Mouse (Mus musculus) intestine, embryonic 15.5 days (tissue): ENCODE measurements at regions not wholly inside any gene's neighbourhood (a gene's known extent, or its start where the extent isn't known, plus 50 kb on each side); places are given as distances from the start of the nearest gene placed in this dataset.

ENCODE experiments used
- ATAC-seq: fragments of 200-750 bp; cut with Nextera tagmentation; 2 replicates; pipeline ENCODE4 v1.8.0; 2017; ENCODE audit warnings: moderate TSS enrichment, moderate library complexity
- H3K27ac ChIP-seq: fragments of 300-500 bp; sonication (generic); 2 replicates; pipeline ENCODE4 v1.5.1; 2015; ENCODE audit warnings: mild to moderate bottlenecking, inconsistent platforms
- H3K27me3 ChIP-seq: fragments of 300-500 bp; sonication (generic); replicated peaks from 2 replicates; pipeline ENCODE4 v1.6.1; 2015; ENCODE audit warnings: inconsistent platforms
- H3K36me3 ChIP-seq: fragments of 300-500 bp; sonication (generic); 2 replicates; pipeline ENCODE4 v1.6.1; 2015; ENCODE audit warnings: inconsistent platforms
- H3K4me1 ChIP-seq: fragments of 300-500 bp; sonication (generic); replicated peaks from 2 replicates; pipeline ENCODE4 v1.6.1; 2015; ENCODE audit warnings: inconsistent platforms
- H3K4me2 ChIP-seq: fragments of 300-500 bp; sonication (generic); replicated peaks from 2 replicates; pipeline ENCODE4 v1.6.1; 2015; ENCODE audit warnings: mild to moderate bottlenecking, inconsistent platforms
- H3K4me3 ChIP-seq: fragments of 300-500 bp; sonication (generic); replicated peaks from 2 replicates; pipeline ENCODE4 v1.5.1; 2015; ENCODE audit warnings: inconsistent platforms
- H3K9ac ChIP-seq: fragments of 300-500 bp; sonication (generic); 2 replicates; pipeline ENCODE4 v1.6.1; 2015; ENCODE audit warnings: inconsistent platforms
- H3K9me3 ChIP-seq: fragments of 300-500 bp; sonication (generic); 2 replicates; pipeline ENCODE4 v1.6.1; 2016; ENCODE audit warnings: inconsistent platforms
- WGBS: fragments of 180-500 bp; shearing (Covaris S2); methylation state at CpG from one replicate; pipeline ENCODE4 v1.1.7; 2015; 5-methylcytosine and 5-hydroxymethylcytosine counted together

DNA sequence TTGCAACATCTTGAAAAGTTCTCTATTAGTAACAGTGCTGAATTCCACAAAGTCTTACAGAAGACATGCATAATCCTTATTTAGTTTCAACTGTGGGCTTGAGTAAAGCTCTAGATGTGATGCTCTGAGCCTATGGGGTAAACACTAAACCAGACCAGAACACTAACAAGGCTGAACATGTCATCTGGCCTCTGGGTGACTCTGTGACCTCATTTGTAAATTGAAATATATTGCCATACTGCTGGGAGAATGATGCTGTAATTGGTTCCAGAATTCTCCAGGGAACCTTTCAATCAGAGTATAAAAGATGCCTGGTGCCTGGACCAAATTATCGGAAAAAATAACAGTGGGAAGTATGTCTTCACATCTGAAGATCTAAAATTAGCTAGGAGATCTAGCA, 309.9 kb upstream of the Megf9 start:
- WGBS: 64% methylated on average over 1 of the region's 1 CpGs
- no peaks in the 10 kb centered on the region for H3K36me3 ChIP-seq
- ATAC-seq: no peak

DNA sequence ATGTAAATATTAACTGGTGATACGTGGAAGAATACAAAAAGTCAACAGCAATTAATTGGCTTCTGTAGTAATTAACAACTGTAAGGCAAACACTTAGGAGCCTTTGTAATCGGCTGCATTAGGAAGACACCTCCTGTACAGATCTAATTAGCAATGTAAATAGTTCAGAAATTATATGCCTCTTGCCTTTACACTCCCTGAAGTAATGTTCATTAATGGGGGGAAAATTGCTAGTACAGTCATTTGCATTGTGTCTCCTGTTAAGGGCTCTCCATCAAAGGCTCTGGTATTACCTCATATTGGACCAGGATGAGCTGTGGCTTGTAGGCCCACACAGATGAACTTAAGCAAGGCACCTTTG, 276.1 kb upstream of the Megf9 start:
- H3K9ac ChIP-seq: no peak overlapping the region
- no peaks in the 10 kb centered on the region for H3K27me3 ChIP-seq
- no peak overlapping the region for H3K27ac ChIP-seq
- no peaks in the 10 kb centered on the region; the same call in 1 of the 2 replicates for H3K9me3 ChIP-seq
- no peak overlapping the region for H3K4me2 ChIP-seq
- WGBS: 77% methylated on average over 2 of the region's 2 CpGs
- H3K4me3 ChIP-seq: no peak overlapping the region
- no peaks in the 10 kb centered on the region for H3K36me3 ChIP-seq
- ATAC-seq: no peak
- H3K4me1 ChIP-seq: no peaks in the 10 kb centered on the region

More for the DNA sequence above, 309.9 kb upstream of the Megf9 start:
- no peak overlapping the region for H3K27ac ChIP-seq
- H3K4me2 ChIP-seq: no peak overlapping the region
- no peaks in the 10 kb centered on the region for H3K27me3 ChIP-seq
- no peaks in the 10 kb centered on the region for H3K4me1 ChIP-seq
- no peak overlapping the region for H3K4me3 ChIP-seq
- H3K9me3 ChIP-seq: no peaks in the 10 kb centered on the region
- no peak overlapping the region for H3K9ac ChIP-seq

GRCm38 (mm10) chr4:70810311-70810955, 275.6 kb upstream of the Megf9 start:
- Histone ChIP-seq H3K27me3 (no peaks in the 10 kb centered on the region), H3K4me3 (no peak overlapping the region)
- ATAC-seq: no peak

DNA sequence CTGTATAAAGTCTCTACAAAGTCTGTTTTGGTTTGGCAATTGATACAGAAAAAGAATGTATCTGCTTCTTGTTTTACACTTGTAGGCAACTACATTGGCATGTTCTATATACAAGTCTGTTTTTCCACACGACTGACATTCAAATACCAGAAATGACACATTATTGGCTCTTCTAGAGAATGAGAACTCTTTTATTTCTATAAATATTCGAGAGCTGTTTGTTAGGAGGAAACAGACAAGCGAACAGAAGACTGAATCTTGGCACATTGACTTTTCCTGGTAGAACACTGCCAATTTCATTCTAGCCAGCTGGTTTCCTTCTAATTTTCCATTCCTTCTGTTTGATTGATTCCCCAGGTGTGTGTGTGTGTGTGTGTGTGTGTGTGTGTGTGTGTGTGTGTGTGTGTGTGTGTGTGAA, 270.1 kb upstream of the Megf9 start:
- 61% methylated on average over 3 of the region's 3 CpGs for WGBS
- ATAC-seq: no peak

More at GRCm38 (mm10) chr4:70810311-70810955, 275.6 kb upstream of the Megf9 start:
- Histone ChIP-seq H3K9ac (no peak overlapping the region), H3K27ac (no peak overlapping the region), H3K9me3 (no peaks in the 10 kb centered on the region; the same call in 1 of the 2 replicates), H3K4me2 (no peak overlapping the region), H3K4me1 (no peaks in the 10 kb centered on the region), H3K36me3 (no peaks in the 10 kb centered on the region)

DNA sequence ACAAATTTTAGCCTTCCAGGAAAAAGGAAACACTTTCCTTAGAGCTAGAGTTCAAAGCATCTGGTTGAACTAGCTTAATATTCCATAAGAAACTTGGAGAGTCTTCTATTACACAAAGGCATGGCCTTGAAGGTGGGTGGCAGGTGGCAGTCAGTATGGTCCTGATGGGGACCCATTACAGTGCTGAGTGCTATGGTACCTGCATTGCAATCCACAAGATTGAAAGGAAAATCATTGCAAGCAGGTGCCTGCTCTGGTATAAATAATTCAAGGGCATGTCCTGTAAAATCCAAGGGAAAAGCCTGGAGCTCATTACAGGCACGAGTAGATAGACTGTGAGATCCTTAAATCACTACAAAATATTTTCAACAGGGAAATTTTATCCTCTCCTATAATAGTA, 263.7 kb upstream of the Megf9 start:
- no peak overlapping the region for H3K4me3 ChIP-seq
- H3K27ac ChIP-seq: no peak overlapping the region
- H3K4me1 ChIP-seq: no peaks in the 10 kb centered on the region
- ATAC-seq: no peak
- 63% methylated on average over 1 of the region's 1 CpGs for WGBS
- H3K9me3 ChIP-seq: no peaks in the 10 kb centered on the region
- H3K4me2 ChIP-seq: no peak overlapping the region
- no peaks in the 10 kb centered on the region for H3K36me3 ChIP-seq
- no peak overlapping the region for H3K9ac ChIP-seq
- no peaks in the 10 kb centered on the region for H3K27me3 ChIP-seq

More for the DNA sequence above, 270.1 kb upstream of the Megf9 start:
- no peak overlapping the region for H3K4me2 ChIP-seq
- H3K4me3 ChIP-seq: no peak overlapping the region
- H3K9me3 ChIP-seq: no peaks in the 10 kb centered on the region
- H3K27ac ChIP-seq: no peak overlapping the region
- H3K9ac ChIP-seq: no peak overlapping the region
- H3K36me3 ChIP-seq: no peaks in the 10 kb centered on the region
- H3K4me1 ChIP-seq: no peaks in the 10 kb centered on the region
- no peaks in the 10 kb centered on the region for H3K27me3 ChIP-seq

DNA sequence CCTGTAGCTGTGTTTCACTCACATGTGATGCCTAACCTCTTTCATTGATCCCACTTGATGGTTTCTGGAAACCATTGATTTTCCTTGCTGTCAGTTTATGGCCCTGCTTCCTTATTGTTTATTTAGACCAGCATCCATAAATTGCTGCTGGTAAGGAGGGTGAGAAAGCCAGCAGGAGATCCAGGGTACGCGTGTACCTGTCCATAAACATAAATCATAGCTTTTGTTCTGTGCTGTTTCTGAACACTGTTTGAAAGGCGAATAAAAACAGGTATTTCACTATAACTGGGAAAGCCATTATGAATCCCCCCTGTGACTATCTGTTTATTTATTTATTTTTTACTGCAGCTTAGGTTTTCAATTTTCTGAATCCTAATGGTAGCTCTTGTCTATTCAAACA, 263.1 kb upstream of the Megf9 start:
- ATAC-seq: no peak
- Histone ChIP-seq H3K4me2 (no peak overlapping the region), H3K27ac (no peak overlapping the region), H3K9ac (no peak overlapping the region), H3K36me3 (no peaks in the 10 kb centered on the region), H3K9me3 (no peaks in the 10 kb centered on the region), H3K4me1 (no peaks in the 10 kb centered on the region), H3K27me3 (no peaks in the 10 kb centered on the region), H3K4me3 (no peak overlapping the region)
- 57% methylated on average over 3 of the region's 3 CpGs for WGBS

DNA sequence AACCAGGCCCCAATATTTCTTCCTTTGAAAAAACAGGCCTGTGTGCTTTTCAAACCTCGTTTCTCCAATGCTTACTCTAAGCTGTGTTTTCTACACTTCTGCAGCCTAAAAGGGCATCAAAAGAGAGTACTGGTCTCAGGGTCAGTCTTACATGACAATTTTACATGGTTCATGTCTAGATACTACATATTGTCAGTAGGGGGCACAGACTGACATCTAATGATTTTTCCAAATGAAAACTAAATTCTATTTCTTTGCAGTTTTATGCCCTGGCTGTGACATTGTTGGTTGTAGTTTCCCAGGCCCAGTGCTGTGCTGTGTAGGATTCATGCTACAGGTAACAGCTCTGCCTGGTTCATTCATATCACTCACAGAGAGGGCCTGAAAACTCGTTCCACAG, 248.7 kb upstream of the Megf9 start:
- H3K9me3 ChIP-seq: no peaks in the 10 kb centered on the region
- no peak overlapping the region for H3K4me3 ChIP-seq
- no peak overlapping the region for H3K27ac ChIP-seq
- H3K36me3 ChIP-seq: no peaks in the 10 kb centered on the region
- no peak for ATAC-seq
- no peaks in the 10 kb centered on the region for H3K27me3 ChIP-seq
- H3K9ac ChIP-seq: no peak overlapping the region
- no peaks in the 10 kb centered on the region for H3K4me1 ChIP-seq
- 48% methylated on average over 2 of the region's 2 CpGs for WGBS
- no peak overlapping the region for H3K4me2 ChIP-seq

- Histone ChIP-seq H3K9ac (no peak overlapping the region), H3K4me2 (no peak overlapping the region)
- 57% methylated on average over 2 of the region's 2 CpGs for WGBS
Observed at GRCm38 (mm10) chr4:70781591-70781990, 246.8 kb upstream of the Megf9 start.

GRCm38 (mm10) chr4:70776273-70776672, 241.5 kb upstream of the Megf9 start:
- no peak overlapping the region for H3K4me2 ChIP-seq
- no peaks in the 10 kb centered on the region for H3K36me3 ChIP-seq
- 64% methylated on average over 1 of the region's 1 CpGs for WGBS

More at GRCm38 (mm10) chr4:70781591-70781990, 246.8 kb upstream of the Megf9 start:
- Histone ChIP-seq H3K36me3 (no peaks in the 10 kb centered on the region), H3K27me3 (no peaks in the 10 kb centered on the region), H3K4me3 (no peak overlapping the region), H3K27ac (no peak overlapping the region), H3K9me3 (no peaks in the 10 kb centered on the region), H3K4me1 (no peaks in the 10 kb centered on the region)
- ATAC-seq: no peak

GRCm38 (mm10) chr4:70743425-70743824, 208.6 kb upstream of the Megf9 start:
- Histone ChIP-seq H3K9me3 (no peaks in the 10 kb centered on the region), H3K4me1 (no peaks in the 10 kb centered on the region), H3K9ac (no peak overlapping the region), H3K27me3 (no peaks in the 10 kb centered on the region), H3K4me2 (no peak overlapping the region), H3K27ac (no peak overlapping the region), H3K36me3 (no peaks in the 10 kb centered on the region), H3K4me3 (no peak overlapping the region)
- no peak for ATAC-seq
- 68% methylated on average over 1 of the region's 1 CpGs for WGBS

More at GRCm38 (mm10) chr4:70776273-70776672, 241.5 kb upstream of the Megf9 start:
- ATAC-seq: no peak
- no peak overlapping the region for H3K27ac ChIP-seq
- H3K9me3 ChIP-seq: no peaks in the 10 kb centered on the region
- H3K4me1 ChIP-seq: no peaks in the 10 kb centered on the region
- no peak overlapping the region for H3K9ac ChIP-seq
- H3K27me3 ChIP-seq: no peaks in the 10 kb centered on the region
- no peak overlapping the region for H3K4me3 ChIP-seq

DNA sequence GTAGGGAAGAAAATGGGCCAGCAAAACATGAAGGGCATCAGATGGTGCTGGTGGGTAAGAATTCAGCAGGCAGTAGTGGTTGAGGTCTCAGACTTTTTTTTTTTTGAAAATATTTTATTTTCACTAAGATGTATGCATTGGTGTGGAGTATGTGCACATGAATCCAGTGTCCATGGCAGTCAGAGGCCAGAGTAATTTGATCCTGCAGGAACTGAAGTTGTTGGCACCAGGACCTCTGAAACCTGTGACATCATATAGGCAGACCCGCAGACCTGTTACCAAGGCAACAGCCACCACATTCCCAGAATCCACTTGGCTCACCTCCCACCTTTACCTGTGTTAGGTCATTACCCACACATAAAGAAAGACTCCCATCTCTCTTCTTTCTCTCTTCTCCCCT, 207.2 kb upstream of the Megf9 start:
- no peaks in the 10 kb centered on the region for H3K36me3 ChIP-seq
- H3K27me3 ChIP-seq: no peaks in the 10 kb centered on the region
- no peaks in the 10 kb centered on the region for H3K9me3 ChIP-seq
- H3K4me3 ChIP-seq: no peak overlapping the region
- H3K4me1 ChIP-seq: no peaks in the 10 kb centered on the region
- ATAC-seq: no peak
- no peak overlapping the region for H3K27ac ChIP-seq
- no peak overlapping the region for H3K4me2 ChIP-seq
- 91% methylated on average over 1 of the region's 1 CpGs for WGBS
- no peak overlapping the region for H3K9ac ChIP-seq

DNA sequence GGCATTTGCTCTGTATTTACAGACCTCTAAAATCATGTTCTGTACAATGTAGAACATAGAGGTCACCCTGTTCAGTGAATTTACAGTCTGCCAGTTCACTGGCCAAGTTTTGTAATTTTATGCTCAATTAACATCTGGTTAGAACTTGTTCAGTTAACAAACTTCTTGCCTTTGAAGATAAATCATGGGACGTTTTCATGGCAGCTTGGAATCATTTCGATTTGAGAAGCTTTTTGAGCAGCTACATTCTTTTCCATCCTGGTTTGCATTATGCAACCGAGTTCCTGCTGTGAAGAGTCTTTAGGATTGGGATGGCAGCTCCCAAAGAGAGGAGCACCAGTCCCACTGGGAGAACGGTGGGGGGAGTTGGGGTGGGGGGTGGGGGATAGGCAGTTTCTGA, 206.3 kb upstream of the Megf9 start:
- no peak overlapping the region for H3K4me3 ChIP-seq
- WGBS: 36% methylated on average over 4 of the region's 4 CpGs
- no peaks in the 10 kb centered on the region for H3K36me3 ChIP-seq
- H3K4me2 ChIP-seq: no peak overlapping the region
- H3K4me1 ChIP-seq: no peaks in the 10 kb centered on the region
- H3K27ac ChIP-seq: no peak overlapping the region
- H3K9me3 ChIP-seq: no peaks in the 10 kb centered on the region
- H3K9ac ChIP-seq: no peak overlapping the region
- H3K27me3 ChIP-seq: no peaks in the 10 kb centered on the region
- ATAC-seq: no peak

GRCm38 (mm10) chr4:70709126-70709689, 174.4 kb upstream of the Megf9 start:
- no peaks in the 10 kb centered on the region for H3K36me3 ChIP-seq
- no peak overlapping the region for H3K9ac ChIP-seq
- H3K4me3 ChIP-seq: no peak overlapping the region
- H3K27me3 ChIP-seq: no peaks in the 10 kb centered on the region
- no peak overlapping the region for H3K27ac ChIP-seq
- H3K4me1 ChIP-seq: no peaks in the 10 kb centered on the region
- ATAC-seq: no peak
- H3K4me2 ChIP-seq: no peak overlapping the region
- no peaks in the 10 kb centered on the region for H3K9me3 ChIP-seq
- 32% methylated on average over 2 of the region's 2 CpGs for WGBS
